Mouse (Mus musculus) hindbrain, embryonic 10.5 days (tissue): ENCODE measurements around the gene Ctnnal1. TPM values are rescaled to one million over a fixed set of nuclear protein-coding genes. Genes with fewer than 3 reads are reported as not detected.
A peak's percentile ranks its signal among the peaks of the same experiment; 100 is the strongest.

Experiments
- microRNA counts: library from miRNA; unstranded; fragments of <30 nt; microRNA quantifications from one replicate; lab custom pipeline; 2017
- polyA plus RNA-seq: library from polyadenylated mRNA; unstranded; fragments of >200 nt; fragmentation: Nextera tagmentation; extraction: Ambion mirVana; gene quantifications from 2 replicates; pipeline ENCODE4 v1.2.1, GENCODE M21; 2016

Ctnnal1 gene
- polyA plus RNA-seq, 1 experiment from 2014 or later = 23.1 TPM

MicroRNAs within 50 kb of the gene (microRNA counts, 519-probe panel; counts per million panel counts)
- microRNA mmu-miR-32 (lab: Ali Mortazavi, UCI) = 1,778 counts per million, percentile 78 among the panel's probes with 10 or more counts

Other genes with a start within 250 kb of the Ctnnal1 start
- not detected in 2 replicates for gene Gm26657, start 125.1 kb downstream of the Ctnnal1 start, polyA plus RNA-seq
- not detected in 2 replicates for gene Actl7b, start 123.7 kb downstream of the Ctnnal1 start, polyA plus RNA-seq
- gene Actl7a, start 121.8 kb downstream of the Ctnnal1 start, polyA plus RNA-seq = not detected in 2 replicates
- 76.2 and 84.3 TPM in 2 replicates for gene Elp1, start 62.9 kb downstream of the Ctnnal1 start, polyA plus RNA-seq
- 23.5 and 25.8 TPM in 2 replicates for gene Fam206a, start 62.8 kb downstream of the Ctnnal1 start, polyA plus RNA-seq
- gene Tmem245, start 82.2 kb upstream of the Ctnnal1 start, polyA plus RNA-seq = 10.8 and 13.4 TPM in 2 replicates
- gene Frrs1l, start 125.2 kb upstream of the Ctnnal1 start, polyA plus RNA-seq = 2.5 and 2.6 TPM in 2 replicates